ENCODE assay signal across 8 mouse cellular contexts in the genomic region with DNA sequence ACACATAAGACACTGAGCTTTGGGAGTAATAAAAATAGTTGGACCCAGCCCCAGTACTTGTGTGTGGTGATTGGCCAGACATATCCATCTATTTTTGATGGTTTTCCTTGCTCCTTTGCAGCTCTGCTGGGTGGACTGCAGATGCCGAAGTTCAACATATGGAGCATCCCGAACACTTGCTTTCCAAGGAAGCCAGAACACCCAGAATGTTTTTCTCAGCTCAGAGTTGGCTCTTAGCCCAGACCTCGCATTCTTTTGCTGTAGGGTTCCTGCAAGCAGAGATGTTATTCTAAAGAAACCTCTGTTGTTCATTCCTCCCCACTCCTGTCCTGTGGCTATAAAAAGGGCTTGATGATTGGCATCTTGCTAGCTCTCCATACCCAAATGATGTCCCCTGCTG.
DNase-seq lines count a peak whose midpoint lies in the region; ATAC-seq and TF ChIP-seq lines count a peak whose summit lies in the region.
"Had no signal": no experiment of that assay in that cellular context is flagged by ENCODE, and none has a peak within 500 bp of the region (broad histone marks: within the 10 kb centered on the region; RNA-seq: fewer than 3 reads in every experiment).

No protein-coding gene starts in this region.

- ATAC-seq in intestine, embryonic 14.5 days (replicated peaks; ENCODE audit: low FRiP score, low TSS enrichment, low read depth): no peak
- ATAC-seq in intestine, postnatal 0 days: no peak
- ATAC-seq in megakaryocyte progenitor cell, adult 5-6 weeks (replicated peaks; ENCODE audit: poor library complexity): no peak

- H3K27ac ChIP-seq in intestine, embryonic 14.5 days (ENCODE audit: low read depth): no peak overlapping the region
- H3K27ac ChIP-seq in intestine, postnatal 0 days (ENCODE audit: low read depth, low read length): no peak overlapping the region
- H3K27ac ChIP-seq: embryonic facial prominence, embryonic 12.5 days had no signal

- no peaks in the 10 kb centered on the region for H3K36me3 ChIP-seq in intestine, embryonic 14.5 days (ENCODE audit: control insufficient read depth, insufficient read depth, low read length)
- H3K36me3 ChIP-seq in intestine, postnatal 0 days (ENCODE audit: control insufficient read depth, insufficient read depth): no peaks in the 10 kb centered on the region
- H3K36me3 ChIP-seq: embryonic facial prominence, embryonic 12.5 days had no signal

- no peak overlapping the region for H3K4me3 ChIP-seq in intestine, embryonic 14.5 days (ENCODE audit: low read depth, low read length)
- H3K4me3 ChIP-seq in intestine, postnatal 0 days (ENCODE audit: low read depth, low read length): no peak overlapping the region
- H3K4me3 ChIP-seq: embryonic facial prominence, embryonic 12.5 days had no signal

- H3K9me3 ChIP-seq in intestine, embryonic 14.5 days (ENCODE audit: control insufficient read depth, low read length): no peaks in the 10 kb centered on the region
- no peaks in the 10 kb centered on the region for H3K9me3 ChIP-seq in intestine, postnatal 0 days (ENCODE audit: control insufficient read depth)
- H3K9me3 ChIP-seq: embryonic facial prominence, embryonic 12.5 days had no signal

- peak; percentile 61 for DNase-seq in intestine, embryonic 14.5 days (ENCODE audit: low spot score)
- DNase-seq in frontal cortex, postnatal 25 days (ENCODE audit: low spot score in 2 of 2): peak; percentile 43 to 70
- DNase-seq in kidney, postnatal 36 days: peak; percentile 54 to 58
- peak; percentile 31 for DNase-seq in mesoderm, embryonic 11.5 days (ENCODE audit: low read depth, low spot score)
- DNase-seq in spleen, adult 18-20 months: no peak

- no peaks in the 10 kb centered on the region for H3K4me1 ChIP-seq in intestine, embryonic 14.5 days (replicated peaks; ENCODE audit: control insufficient read depth, insufficient read depth, low read length)
- H3K4me1 ChIP-seq in intestine, postnatal 0 days (replicated peaks; ENCODE audit: control insufficient read depth, insufficient read depth, low read length): no peaks in the 10 kb centered on the region
- H3K4me1 ChIP-seq: embryonic facial prominence, embryonic 12.5 days had no signal

- no peaks in the 10 kb centered on the region for H3K27me3 ChIP-seq in intestine, embryonic 14.5 days (replicated peaks; ENCODE audit: control insufficient read depth, insufficient read depth, low read length)
- no peaks in the 10 kb centered on the region for H3K27me3 ChIP-seq in intestine, postnatal 0 days (replicated peaks; ENCODE audit: control insufficient read depth, insufficient read depth, low read length)
- H3K27me3 ChIP-seq: embryonic facial prominence, embryonic 12.5 days had no signal

- no peak overlapping the region for H3K4me2 ChIP-seq in intestine, embryonic 14.5 days (ENCODE audit: low read length)
- no peak overlapping the region for H3K4me2 ChIP-seq in intestine, postnatal 0 days (replicated peaks; ENCODE audit: low read depth)
- H3K4me2 ChIP-seq: embryonic facial prominence, embryonic 12.5 days had no signal

- TF ChIP-seq CTCF in intestine, postnatal 0 days (IDR thresholded peaks at IDR 0.05; ENCODE audit: low read depth): no peak

- WGBS in intestine, embryonic 14.5 days: 28% methylated on average over 3 of the region's 3 CpGs
- WGBS in intestine, postnatal 0 days: 50% methylated on average over 3 of the region's 3 CpGs

- H3K9ac ChIP-seq in intestine, embryonic 14.5 days (ENCODE audit: low read length): no peak overlapping the region
- H3K9ac ChIP-seq in intestine, postnatal 0 days (ENCODE audit: low read depth, low read length): no peak overlapping the region
- H3K9ac ChIP-seq: embryonic facial prominence, embryonic 12.5 days had no signal

Comparison
In these comparisons a context has a peak if more than half of its experiments do, and no peak if none do; other contexts are left out.
1. DNase-seq: peak in intestine, embryonic 14.5 days (single experiment), frontal cortex, postnatal 25 days (2 of 2), kidney, postnatal 36 days (2 of 2) and mesoderm, embryonic 11.5 days (single experiment); none in spleen, adult 18-20 months (0 of 2).